Mouse (Mus musculus) bone marrow, adult 2 months (tissue): Measurements from ENCODE around the gene Helt. TPM values are rescaled to one million over a fixed set of nuclear protein-coding genes. Genes with fewer than 3 reads are reported as not detected.

Experiments
- H3K27ac ChIP-seq: fragments of 200-500 bp; 2 replicates; pipeline ENCODE4 v1.5.1; 2012; ENCODE audit warnings: low read depth, mild to moderate bottlenecking, control low read depth, inconsistent platforms, low read length; ENCODE audit not compliant: control insufficient read depth, poor library complexity, insufficient read depth
- H3K4me1 ChIP-seq: fragments of 200-500 bp; 2 replicates; pipeline ENCODE4 v1.6.1; 2011; ENCODE audit warnings: low read length; ENCODE audit not compliant: control insufficient read depth, insufficient read depth
- H3K4me3 ChIP-seq: fragments of 200-500 bp; replicated peaks from 2 replicates; pipeline ENCODE3; 2011; ENCODE audit warnings: mild to moderate bottlenecking, low read depth, low read length, control low read depth; ENCODE audit not compliant: control insufficient read depth
- CTCF ChIP-seq: fragments of 200-500 bp; IDR thresholded peaks from 2 replicates; pipeline ENCODE4 v1.5.1; 2011; ENCODE audit warnings: low read length, control low read depth; ENCODE audit not compliant: control insufficient read depth, insufficient read depth
- POLR2A ChIP-seq: fragments of 200-500 bp; IDR thresholded peaks from 2 replicates; pipeline ENCODE4 v1.6.1; 2011; ENCODE audit warnings: low read depth, mild to moderate bottlenecking, control low read depth, low read length, borderline replicate concordance; ENCODE audit not compliant: control insufficient read depth
- WGBS: fragments of 180-500 bp; shearing (Covaris S2); methylation state at CpG from one replicate; pipeline ENCODE4 v1.1.7; 2018; 5-methylcytosine and 5-hydroxymethylcytosine counted together
- polyA plus RNA-seq: library from polyadenylated mRNA; stranded (reverse); fragments of >200 nt; gene quantifications from 2 replicates; pipeline ENCODE4 v1.2.4, GENCODE M21; 2011; ENCODE audit warnings: low replicate concordance; ENCODE audit not compliant: missing spikeins, insufficient read depth, insufficient read length

The Helt gene
- polyA plus RNA-seq, 1 experiment, result not detected

DNA sequence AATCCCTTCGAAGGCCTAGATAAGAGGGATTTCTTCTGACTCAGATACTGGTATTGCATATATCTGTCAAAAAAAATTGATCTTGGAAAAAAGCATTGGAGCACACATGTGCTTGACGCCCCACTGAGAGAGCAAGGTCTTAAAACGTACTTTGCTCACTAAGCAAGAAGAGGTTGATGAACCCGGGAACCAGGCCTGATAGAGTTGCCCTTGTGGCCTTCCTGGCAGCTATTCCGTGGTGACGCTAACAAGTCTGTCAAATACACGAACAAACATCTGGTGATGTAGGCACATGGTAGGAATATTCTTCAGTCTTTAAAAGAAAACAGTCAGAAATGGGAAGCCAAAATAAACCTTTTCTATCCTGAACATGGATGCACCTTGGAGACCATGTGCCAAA, 32.8 kb upstream of the Helt start:
- peak overlapping the region; percentile 35; the same call in 1 of the 2 replicates for H3K27ac ChIP-seq
- WGBS, result 88% methylated on average over 7 of the region's 7 CpGs
- H3K4me1 ChIP-seq, result no peaks in the 10 kb centered on the region; the same call in 1 of the 2 replicates
- no peak overlapping the region for H3K4me3 ChIP-seq
- no peak for TF ChIP-seq CTCF

- 56% methylated on average over 5 of the region's 5 CpGs for WGBS
- no peaks in the 10 kb centered on the region; the same call in 1 of the 2 replicates for H3K4me1 ChIP-seq
These were observed 32.2 kb upstream of the Helt start for GRCm38 (mm10) chr8:46326715-46327114.

GRCm38 (mm10) chr8:46324676-46325075, 30.2 kb upstream of the Helt start:
- WGBS, result 72% methylated on average over 5 of the region's 5 CpGs
- Histone ChIP-seq H3K4me3 (no peak overlapping the region), H3K4me1 (no peaks in the 10 kb centered on the region; the same call in 1 of the 2 replicates), H3K27ac (no peak overlapping the region)
- TF ChIP-seq POLR2A (no peak), CTCF (no peak)

More at GRCm38 (mm10) chr8:46326715-46327114, 32.2 kb upstream of the Helt start:
- peak overlapping the region; percentile 71; the same call in 1 of the 2 replicates for H3K27ac ChIP-seq
- no peak for TF ChIP-seq POLR2A
- no peak for TF ChIP-seq CTCF
- H3K4me3 ChIP-seq, result no peak overlapping the region

DNA sequence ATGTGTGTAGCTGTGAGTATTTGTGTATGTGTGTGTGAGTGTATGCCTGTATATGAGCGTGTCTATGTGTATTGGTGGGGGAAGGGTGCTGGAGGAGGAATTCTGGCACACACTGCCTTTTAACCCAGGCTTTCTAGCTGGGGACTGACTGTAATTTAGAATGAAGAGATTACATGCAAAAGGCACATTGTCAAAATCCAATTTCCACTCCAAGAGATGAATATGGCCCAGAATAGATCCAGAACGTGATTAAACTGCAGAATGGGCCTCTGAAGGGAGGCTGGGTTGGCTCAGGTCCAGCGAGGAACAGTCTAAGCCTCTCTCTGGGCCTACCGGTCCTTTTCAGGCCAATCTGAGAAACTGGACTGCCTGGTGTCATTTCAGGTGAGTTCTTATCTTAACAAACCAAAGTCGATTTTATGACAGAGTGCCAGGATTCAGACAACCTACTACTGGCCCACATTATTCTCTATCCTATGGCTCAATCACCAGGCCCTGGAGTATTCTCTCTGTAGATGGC, 29.3 kb upstream of the Helt start:
- TF ChIP-seq POLR2A, result no peak
- no peak for TF ChIP-seq CTCF
- H3K27ac ChIP-seq, result no peak overlapping the region
- H3K4me1 ChIP-seq, result no peaks in the 10 kb centered on the region; the same call in 1 of the 2 replicates
- H3K4me3 ChIP-seq, result no peak overlapping the region
- WGBS, result 55% methylated on average over 5 of the region's 5 CpGs

- WGBS, result 56% methylated on average over 2 of the region's 2 CpGs
- TF ChIP-seq CTCF, result 0 out of 2 replicates have a peak, but pooled peaks have one; percentile 11
- TF ChIP-seq POLR2A, result no peak
- H3K4me3 ChIP-seq, result no peak overlapping the region
- H3K27ac ChIP-seq, result no peak overlapping the region
- no peaks in the 10 kb centered on the region; the same call in 1 of the 2 replicates for H3K4me1 ChIP-seq
These were observed 28.4 kb upstream of the Helt start for GRCm38 (mm10) chr8:46322833-46323232.

DNA sequence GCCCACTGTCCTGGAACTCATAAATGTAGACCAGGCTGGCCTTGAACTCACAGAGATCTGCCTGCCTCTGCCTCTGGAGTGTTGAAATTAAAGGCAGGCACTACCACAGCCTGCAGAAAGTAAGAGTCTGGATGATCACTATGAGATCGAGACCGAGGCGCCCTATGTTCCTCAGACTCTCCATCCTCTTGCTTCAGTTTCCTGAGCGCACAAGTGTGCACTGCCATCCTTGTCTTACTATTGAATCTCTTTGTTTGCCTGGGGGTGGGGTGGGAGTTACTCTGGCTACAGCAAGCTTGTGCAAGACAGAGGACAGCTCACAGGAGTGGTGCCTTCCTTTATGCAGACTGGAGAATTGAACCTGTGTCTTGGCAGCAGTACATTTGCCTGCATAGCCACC, 27.9 kb upstream of the Helt start:
- Histone ChIP-seq H3K4me3 (no peak overlapping the region), H3K4me1 (no peaks in the 10 kb centered on the region; the same call in 1 of the 2 replicates), H3K27ac (no peak overlapping the region)
- TF ChIP-seq POLR2A (no peak), CTCF (no peak)
- 63% methylated on average over 4 of the region's 4 CpGs for WGBS

- TF ChIP-seq POLR2A (no peak), CTCF (no peak)
- Histone ChIP-seq H3K4me1 (no peaks in the 10 kb centered on the region), H3K27ac (no peak overlapping the region), H3K4me3 (no peak overlapping the region)
- WGBS, result 75% methylated on average over 5 of the region's 5 CpGs
These were observed 24.3 kb upstream of the Helt start for GRCm38 (mm10) chr8:46318802-46319201.

DNA sequence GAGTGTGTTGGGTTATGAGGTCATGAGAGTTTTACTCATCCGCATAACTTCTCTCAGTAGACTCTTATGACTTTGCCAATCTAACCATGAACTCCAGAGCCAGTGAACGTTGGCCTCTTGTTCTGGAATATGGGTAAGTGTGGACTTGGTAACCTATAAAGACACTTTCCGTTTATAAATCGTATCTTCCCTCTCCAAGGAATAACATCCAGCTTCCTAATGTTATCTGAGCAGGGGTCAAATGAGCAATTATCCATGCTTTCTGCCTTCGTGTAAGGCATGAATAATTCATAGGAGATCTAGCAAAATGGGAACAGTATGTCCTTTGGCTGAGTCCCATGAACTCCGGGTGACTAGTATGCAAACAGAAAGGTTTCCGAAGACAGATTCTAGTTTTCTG, 22.7 kb upstream of the Helt start:
- WGBS, result 82% methylated on average over 7 of the region's 7 CpGs
- Histone ChIP-seq H3K4me3 (no peak overlapping the region), H3K27ac (no peak overlapping the region), H3K4me1 (no peaks in the 10 kb centered on the region; the same call in 1 of the 2 replicates)
- TF ChIP-seq CTCF, result no peak
- TF ChIP-seq POLR2A, result no peak

GRCm38 (mm10) chr8:46313798-46314197, 19.3 kb upstream of the Helt start:
- WGBS, result 60% methylated on average over 3 of the region's 3 CpGs
- no peak for TF ChIP-seq CTCF
- TF ChIP-seq POLR2A, result no peak

More at GRCm38 (mm10) chr8:46313798-46314197, 19.3 kb upstream of the Helt start:
- Histone ChIP-seq H3K27ac (no peak overlapping the region), H3K4me1 (peaks cover 1% of the 10 kb centered on the region; the same call in 1 of the 2 replicates), H3K4me3 (no peak overlapping the region)
